Mouse (Mus musculus) heart, embryonic 12.5 days (tissue): ENCODE data around the gene Olfr111. TPM values are rescaled to one million over a fixed set of nuclear protein-coding genes. Genes with fewer than 3 reads are reported as not detected.

Experiments
- ATAC-seq: fragments of 200-750 bp; cut with Nextera tagmentation; 2 replicates; pipeline ENCODE4 v1.8.0; 2017; ENCODE audit warnings: moderate TSS enrichment, moderate library complexity; ENCODE audit not compliant: insufficient number of reproducible peaks, low FRiP score
- H3K27ac ChIP-seq: fragments of 300-500 bp; sonication (generic); 2 replicates; pipeline ENCODE4 v1.5.1; 2016; ENCODE audit warnings: mild to moderate bottlenecking, moderate library complexity; ENCODE audit not compliant: poor library complexity, severe bottlenecking
- H3K27me3 ChIP-seq: fragments of 300-500 bp; sonication (generic); replicated peaks from 2 replicates; pipeline ENCODE4 v1.6.1; 2016; ENCODE audit warnings: mild to moderate bottlenecking, moderate library complexity
- H3K36me3 ChIP-seq: fragments of 300-500 bp; sonication (generic); 2 replicates; pipeline ENCODE4 v1.6.1; 2016; ENCODE audit warnings: mild to moderate bottlenecking, moderate library complexity
- H3K4me1 ChIP-seq: fragments of 300-500 bp; sonication (generic); replicated peaks from 2 replicates; pipeline ENCODE4 v1.6.1; 2016; ENCODE audit warnings: mild to moderate bottlenecking
- H3K4me2 ChIP-seq: fragments of 300-500 bp; sonication (generic); 2 replicates; pipeline ENCODE4 v1.6.1; 2016; ENCODE audit warnings: mild to moderate bottlenecking, moderate library complexity
- H3K4me3 ChIP-seq: fragments of 300-500 bp; sonication (generic); 2 replicates; pipeline ENCODE4 v1.5.1; 2016; ENCODE audit warnings: mild to moderate bottlenecking
- H3K9ac ChIP-seq: fragments of 300-500 bp; sonication (generic); 2 replicates; pipeline ENCODE4 v1.6.1; 2016; ENCODE audit warnings: mild to moderate bottlenecking, moderate library complexity
- H3K9me3 ChIP-seq: fragments of 300-500 bp; sonication (generic); replicated peaks from 2 replicates; pipeline ENCODE4 v1.6.1; 2016; ENCODE audit warnings: mild to moderate bottlenecking, moderate library complexity
- polyA plus RNA-seq: library from polyadenylated mRNA; unstranded; fragments of >200 nt; fragmentation: Nextera tagmentation; extraction: Ambion mirVana; gene quantifications from 2 replicates; pipeline ENCODE4 v1.2.1, GENCODE M21; 2016

Gene Olfr111
- polyA plus RNA-seq, 1 experiment from 2014 or later, result 0.10 TPM

DNA sequence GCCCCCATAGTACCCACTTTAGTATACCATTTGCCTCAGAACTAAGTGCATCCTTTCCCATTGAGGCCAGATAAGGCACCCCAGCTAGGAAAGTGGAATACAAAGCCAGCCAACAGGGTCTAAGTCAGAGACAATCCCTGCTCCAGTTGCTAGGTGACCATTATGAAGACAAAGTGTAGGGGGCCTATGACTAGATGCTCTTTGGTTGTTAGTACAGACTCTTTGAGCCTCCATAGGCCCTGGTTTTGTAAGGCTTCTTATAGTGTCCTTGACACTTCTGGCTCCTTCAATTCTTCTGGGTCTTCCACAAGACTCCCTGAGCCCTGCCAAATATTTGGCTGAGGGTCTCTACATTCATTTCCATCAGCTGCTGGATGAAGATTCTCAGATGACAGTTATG is 61.5 kb downstream of the Olfr111 start, which contains the start of gene Olfr112:
Olfr112 (minus strand) TSS at position 101 of the 400 bp plus-strand sequence.
- Histone ChIP-seq H3K27me3 (no peaks in the 10 kb centered on the region), H3K4me3 (no peak within 1 kb of the TSS), H3K4me2 (no peak within 1 kb of the TSS), H3K4me1 (no peaks in the 10 kb centered on the region), H3K36me3 (no peaks in the 10 kb centered on the region), H3K27ac (no peak within 1 kb of the TSS), H3K9ac (no peak within 1 kb of the TSS), H3K9me3 (no peaks in the 10 kb centered on the region)
- ATAC-seq, result no peak

DNA sequence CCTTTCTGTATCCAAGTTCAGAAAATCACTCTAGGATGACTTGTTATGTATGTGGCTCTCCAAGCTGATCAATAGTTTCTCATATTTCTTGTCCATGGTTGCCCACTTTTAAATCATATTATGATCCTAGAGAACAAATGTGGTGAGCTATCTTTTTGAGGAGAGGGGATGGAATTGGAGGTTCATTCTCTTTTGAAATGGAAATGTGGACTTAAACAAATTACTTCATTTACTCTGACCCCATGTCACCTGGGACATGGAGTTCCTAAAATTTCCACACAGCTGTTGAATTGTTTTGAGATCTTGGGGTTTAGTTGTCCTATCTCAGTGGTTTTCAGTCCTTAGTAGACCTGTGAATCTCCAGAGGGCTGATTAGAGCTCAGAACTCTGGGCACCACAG is 69.7 kb downstream of the Olfr111 start, which contains the start of gene Olfr113:
Olfr113 (minus strand) TSS at position 101 of the 400 bp plus-strand sequence.
- no peaks in the 10 kb centered on the region for H3K4me1 ChIP-seq
- H3K4me3 ChIP-seq, result no peak within 1 kb of the TSS
- no peaks in the 10 kb centered on the region for H3K27me3 ChIP-seq
- H3K9ac ChIP-seq, result no peak within 1 kb of the TSS
- no peak within 1 kb of the TSS for H3K4me2 ChIP-seq
- ATAC-seq, result no peak
- no peaks in the 10 kb centered on the region for H3K9me3 ChIP-seq
- H3K27ac ChIP-seq, result no peak within 1 kb of the TSS
- no peaks in the 10 kb centered on the region for H3K36me3 ChIP-seq

Other genes starting within 250 kb of the Olfr111 start
- not detected in 2 replicates for gene Olfr98, start 244.3 kb upstream of the Olfr111 start, polyA plus RNA-seq
- 0.57 and 0.74 TPM in 2 replicates for gene H2-M3, start 237.8 kb upstream of the Olfr111 start, polyA plus RNA-seq
- not detected in 2 replicates for gene Olfr99, start 224.6 kb upstream of the Olfr111 start, polyA plus RNA-seq
- gene Olfr101, start 203.7 kb upstream of the Olfr111 start, polyA plus RNA-seq, result not detected in 2 replicates
- not detected in 2 replicates for gene Olfr102, start 191.0 kb upstream of the Olfr111 start, polyA plus RNA-seq
- not detected in 2 replicates for gene Olfr103, start 168.3 kb upstream of the Olfr111 start, polyA plus RNA-seq
- not detected in 2 replicates for gene Olfr104-ps, start 148.4 kb upstream of the Olfr111 start, polyA plus RNA-seq
- gene Olfr105-ps, start 129.0 kb upstream of the Olfr111 start, polyA plus RNA-seq, result not detected in 2 replicates
- not detected in 2 replicates for gene Olfr106-ps, start 117.6 kb upstream of the Olfr111 start, polyA plus RNA-seq
- gene Olfr107, start 108.8 kb upstream of the Olfr111 start, polyA plus RNA-seq, result not detected in 2 replicates
- gene Olfr108, start 62.5 kb upstream of the Olfr111 start, polyA plus RNA-seq, result not detected in 2 replicates
- gene Olfr109, start 49.1 kb upstream of the Olfr111 start, polyA plus RNA-seq, result not detected in 2 replicates
- gene H2-M2, start 24.5 kb upstream of the Olfr111 start, polyA plus RNA-seq, result not detected in 2 replicates
- gene Olfr110, start 15.6 kb upstream of the Olfr111 start, polyA plus RNA-seq, result not detected in 2 replicates
- not detected in 2 replicates for gene Olfr112, start 61.4 kb downstream of the Olfr111 start, polyA plus RNA-seq
- gene Olfr113, start 69.6 kb downstream of the Olfr111 start, polyA plus RNA-seq, result not detected in 2 replicates
- not detected in 2 replicates for gene Olfr114, start 84.7 kb downstream of the Olfr111 start, polyA plus RNA-seq
- not detected in 2 replicates for gene Olfr115, start 119.1 kb downstream of the Olfr111 start, polyA plus RNA-seq
- not detected in 2 replicates for gene Olfr116, start 119.2 kb downstream of the Olfr111 start, polyA plus RNA-seq
- gene Olfr117, start 155.8 kb downstream of the Olfr111 start, polyA plus RNA-seq, result not detected in 2 replicates
- gene Olfr118, start 159.0 kb downstream of the Olfr111 start, polyA plus RNA-seq, result not detected in 2 replicates
- not detected in 2 replicates for gene Olfr119, start 188.5 kb downstream of the Olfr111 start, polyA plus RNA-seq
- gene Olfr120, start 213.8 kb downstream of the Olfr111 start, polyA plus RNA-seq, result not detected in 2 replicates
- gene Olfr121, start 240.8 kb downstream of the Olfr111 start, polyA plus RNA-seq, result not detected in 2 replicates